Mouse (Mus musculus) liver, adult 2 months (tissue): ENCODE results near the gene Il10rb. TPM values are rescaled to one million over a fixed set of nuclear protein-coding genes. Genes with fewer than 3 reads are reported as not detected.

Source experiments
- DNase-seq: peaks from one replicate; pipeline ENCODE4 v3.0.0-alpha.2; 2011; ENCODE audit warnings: low read depth, low spot score; ENCODE audit errors: extremely low read depth
- H3K27ac ChIP-seq: fragments of 200-500 bp; replicated peaks from 2 replicates; pipeline ENCODE4 v1.5.1; 2012; ENCODE audit warnings: low read depth, mild to moderate bottlenecking, control low read depth, inconsistent platforms, low read length; ENCODE audit not compliant: insufficient read depth
- H3K27me3 ChIP-seq: fragments of 200-500 bp; 2 replicates; pipeline ENCODE4 v1.6.1; 2012; ENCODE audit warnings: mild to moderate bottlenecking, moderate library complexity, low read length, inconsistent platforms; ENCODE audit not compliant: control insufficient read depth, insufficient read depth
- H3K36me3 ChIP-seq: fragments of 200-500 bp; 2 replicates; pipeline ENCODE4 v1.6.1; 2012; ENCODE audit warnings: low read length, inconsistent platforms; ENCODE audit not compliant: control insufficient read depth, insufficient read depth
- H3K4me1 ChIP-seq: fragments of 200-500 bp; 2 replicates; pipeline ENCODE4 v1.6.1; 2011; ENCODE audit warnings: low read length; ENCODE audit not compliant: control insufficient read depth, insufficient read depth
- H3K4me3 ChIP-seq: fragments of 200-500 bp; 2 replicates; pipeline ENCODE4 v1.5.1; 2011; ENCODE audit warnings: low read depth, mild to moderate bottlenecking, control low read depth, low read length, moderate library complexity; ENCODE audit not compliant: insufficient read depth
- H3K79me2 ChIP-seq: fragments of 200-500 bp; 2 replicates; pipeline ENCODE4 v1.6.1; 2012; ENCODE audit warnings: inconsistent platforms, mild to moderate bottlenecking, low read length, moderate library complexity; ENCODE audit not compliant: control insufficient read depth, insufficient read depth
- H3K9ac ChIP-seq: fragments of 200-500 bp; 2 replicates; pipeline ENCODE4 v1.6.1; 2012; ENCODE audit warnings: low read depth, mild to moderate bottlenecking, control low read depth, inconsistent platforms, low read length
- CTCF ChIP-seq: fragments of 200-500 bp; IDR thresholded peaks from 2 replicates; pipeline ENCODE4 v1.5.1; 2011; ENCODE audit warnings: low read depth, low read length, control low read depth
- POLR2A ChIP-seq: fragments of 200-500 bp; IDR thresholded peaks from 2 replicates; pipeline ENCODE4 v1.6.1; 2011; ENCODE audit warnings: low read length, control low read depth; ENCODE audit not compliant: insufficient read depth; ENCODE audit errors: extremely low read depth
- WGBS: fragments of 180-500 bp; shearing (Covaris S2); methylation state at CpG from one replicate; pipeline ENCODE4 v1.1.7; 2018; 5-methylcytosine and 5-hydroxymethylcytosine counted together
- polyA plus RNA-seq: library from polyadenylated mRNA; depleted of rRNA; stranded (reverse); fragments of >200 nt; gene quantifications from 2 replicates; pipeline ENCODE4 v1.2.3, GENCODE M21; 2012
- total RNA-seq: library from RNA; depleted of rRNA; stranded (reverse); fragments of >200 nt; gene quantifications from 2 replicates; pipeline ENCODE4 v1.2.3, GENCODE M21; 2014

The Il10rb gene
- total and polyA plus RNA-seq, 2 experiments = 5.1 to 7.3 TPM

GRCm38 (mm10) chr16:91441366-91441765 is 35.4 kb downstream of the Il10rb start:
- Histone ChIP-seq H3K4me3 (no peak overlapping the region), H3K27ac (peak overlapping the region; percentile 63), H3K79me2 (no peaks in the 10 kb centered on the region), H3K9ac (no peak overlapping the region), H3K4me1 (peaks cover 6% of the 10 kb centered on the region), H3K27me3 (no peaks in the 10 kb centered on the region), H3K36me3 (no peaks in the 10 kb centered on the region)
- TF ChIP-seq POLR2A = no peak
- TF ChIP-seq CTCF = peak; percentile 76
- WGBS = 7% methylated on average over 7 of the region's 7 CpGs
- peak; percentile 99 for DNase-seq

- DNase-seq = no peak
These were observed 35.9 kb downstream of the Il10rb start for GRCm38 (mm10) chr16:91441811-91442240.

GRCm38 (mm10) chr16:91442446-91442845 is 36.5 kb downstream of the Il10rb start:
- H3K9ac ChIP-seq = no peak overlapping the region
- TF ChIP-seq CTCF = no peak
- no peak for TF ChIP-seq POLR2A
- no peaks in the 10 kb centered on the region for H3K36me3 ChIP-seq
- H3K27ac ChIP-seq = no peak overlapping the region
- no peaks in the 10 kb centered on the region for H3K27me3 ChIP-seq
- H3K4me1 ChIP-seq = peaks cover 12% of the 10 kb centered on the region
- DNase-seq = no peak
- H3K79me2 ChIP-seq = no peaks in the 10 kb centered on the region
- no peak overlapping the region for H3K4me3 ChIP-seq
- WGBS = 77% methylated on average over 4 of the region's 4 CpGs

More at GRCm38 (mm10) chr16:91441811-91442240, 35.9 kb downstream of the Il10rb start:
- 64% methylated on average over 7 of the region's 7 CpGs for WGBS
- no peaks in the 10 kb centered on the region for H3K27me3 ChIP-seq
- H3K9ac ChIP-seq = peak overlapping the region; percentile 27; the same call in 1 of the 2 replicates
- peaks cover 6% of the 10 kb centered on the region for H3K4me1 ChIP-seq
- no peaks in the 10 kb centered on the region for H3K36me3 ChIP-seq
- TF ChIP-seq CTCF = no peak
- no peak for TF ChIP-seq POLR2A
- no peak overlapping the region for H3K4me3 ChIP-seq
- H3K79me2 ChIP-seq = no peaks in the 10 kb centered on the region
- peak overlapping the region; percentile 37 for H3K27ac ChIP-seq

- DNase-seq = no peak
- Histone ChIP-seq H3K79me2 (no peaks in the 10 kb centered on the region), H3K4me1 (peaks cover 15% of the 10 kb centered on the region), H3K27ac (no peak overlapping the region), H3K4me3 (no peak overlapping the region), H3K27me3 (no peaks in the 10 kb centered on the region), H3K9ac (no peak overlapping the region), H3K36me3 (no peaks in the 10 kb centered on the region)
- TF ChIP-seq CTCF (no peak), POLR2A (no peak)
- 91% methylated on average over 8 of the region's 8 CpGs for WGBS
These were observed 37.2 kb downstream of the Il10rb start for GRCm38 (mm10) chr16:91443211-91443611.

- Histone ChIP-seq H3K4me3 (no peak overlapping the region), H3K9ac (no peak overlapping the region), H3K27me3 (no peaks in the 10 kb centered on the region), H3K79me2 (no peaks in the 10 kb centered on the region), H3K36me3 (no peaks in the 10 kb centered on the region), H3K27ac (no peak overlapping the region), H3K4me1 (peaks cover 15% of the 10 kb centered on the region)
- DNase-seq = no peak
- 84% methylated on average over 4 of the region's 4 CpGs for WGBS
- no peak for TF ChIP-seq CTCF
- no peak for TF ChIP-seq POLR2A
These were observed 38.9 kb downstream of the Il10rb start for GRCm38 (mm10) chr16:91444847-91445246.

GRCm38 (mm10) chr16:91445566-91445965 is 39.6 kb downstream of the Il10rb start:
- no peak for DNase-seq

More at GRCm38 (mm10) chr16:91445566-91445965, 39.6 kb downstream of the Il10rb start:
- TF ChIP-seq POLR2A (no peak), CTCF (no peak)
- 90% methylated on average over 5 of the region's 5 CpGs for whole genome bisulfite sequencing
- no peaks in the 10 kb centered on the region for H3K27me3 ChIP-seq
- no peaks in the 10 kb centered on the region for H3K36me3 ChIP-seq
- no peak overlapping the region for H3K9ac ChIP-seq
- H3K4me1 ChIP-seq = peaks cover 18% of the 10 kb centered on the region
- H3K79me2 ChIP-seq = no peaks in the 10 kb centered on the region
- no peak overlapping the region for H3K4me3 ChIP-seq
- no peak overlapping the region for H3K27ac ChIP-seq
